Mouse (Mus musculus): ENCODE data around the gene Gtf2h2.

Gene Gtf2h2

GRCm38 (mm10) chr13:100492061-100492787 lies at the start of gene Gtf2h2:
Gene Gtf2h2, minus strand, starts transcription at chr13:100492579.
- in situ Hi-C loops (cut with MboI; ENCODE audit: unreplicated experiment in 2 of 2), result loop anchor here (10.0 to 25.0 kb wide), 5 partner anchors 163 to 380 kb away; partner anchors contain the start of genes Ak6 (in 1 of the 2), Bdp1 (in 1 of the 2), Rad17 (in 1 of the 2) and Serf1 (in 1 of the 2)

DNA sequence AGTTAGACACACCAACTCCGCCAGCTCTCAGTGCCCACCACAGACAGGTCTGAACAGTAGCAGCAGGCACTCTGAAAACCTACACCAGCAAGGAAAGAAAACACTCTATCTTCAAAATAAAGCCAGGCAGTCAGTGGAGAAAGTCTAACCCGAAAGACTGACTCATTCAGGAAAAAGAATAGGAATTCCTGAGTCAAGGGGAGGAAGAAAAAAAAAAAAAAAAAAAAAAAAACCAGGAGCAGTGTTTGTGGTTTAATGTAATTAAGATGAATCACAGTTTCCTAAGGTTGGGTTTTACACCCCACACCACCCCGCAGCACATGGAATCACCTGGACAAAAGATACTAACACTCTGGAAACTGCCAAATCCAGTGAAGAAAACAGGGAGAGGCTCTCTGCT lies 43.8 kb upstream of the Gtf2h2 start:
- in situ Hi-C loops (cut with MboI; ENCODE audit: unreplicated experiment in 2 of 2), result no loop called here

DNA sequence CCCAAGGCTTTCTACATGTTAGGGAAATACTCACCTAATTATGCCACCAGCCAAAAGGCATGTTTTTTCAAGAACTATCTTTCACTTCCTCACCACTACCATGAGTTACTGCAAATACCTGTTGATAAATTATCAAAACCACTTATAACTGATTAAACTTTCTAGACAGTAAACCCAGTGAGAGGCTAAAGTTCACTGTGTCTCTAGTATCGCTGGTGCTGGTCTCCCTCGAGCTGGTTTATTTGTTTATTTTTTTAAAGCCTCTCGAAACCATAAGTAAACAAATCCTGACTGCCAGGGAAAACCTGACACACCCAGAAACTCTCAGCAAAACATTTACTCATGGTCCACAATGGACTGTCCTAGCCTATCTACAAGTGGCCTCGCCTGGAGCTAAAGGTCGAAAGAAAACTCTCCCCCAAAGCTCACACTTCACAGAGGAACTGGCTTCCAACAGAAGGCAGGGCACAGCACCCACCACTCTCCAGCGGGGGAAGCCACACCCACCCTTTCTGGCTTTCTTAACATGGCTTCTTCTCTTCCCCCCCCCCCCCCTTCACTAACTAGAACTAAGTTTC lies 40.5 kb upstream of the Gtf2h2 start:
- in situ Hi-C loops (cut with MboI; ENCODE audit: unreplicated experiment in 2 of 2), result no loop called here

DNA sequence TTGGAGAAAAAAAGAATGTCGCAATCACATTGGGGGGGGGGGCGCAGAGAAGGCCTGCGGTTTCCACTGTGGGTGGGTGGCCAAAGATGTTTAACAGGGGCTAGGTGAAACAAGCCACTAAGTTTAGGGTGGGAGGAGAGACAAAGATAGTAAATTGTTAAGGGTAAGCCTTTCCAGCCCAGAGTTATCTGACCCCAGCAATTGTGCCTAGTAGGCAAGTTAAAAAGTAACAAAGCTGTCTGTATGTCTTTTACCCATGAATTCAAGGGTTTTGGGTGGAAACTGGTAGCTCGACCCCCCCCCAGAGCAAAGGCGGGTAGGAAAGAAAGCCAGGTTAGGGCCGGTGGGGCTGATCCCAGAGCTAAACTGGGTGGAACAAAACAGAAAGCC lies 34.3 kb upstream of the Gtf2h2 start:
- in situ Hi-C loops (cut with MboI; ENCODE audit: unreplicated experiment in 2 of 2), result no loop called here

- in situ Hi-C loops (cut with MboI; ENCODE audit: unreplicated experiment in 2 of 2), result no loop called here
These were observed 33.7 kb upstream of the Gtf2h2 start for GRCm38 (mm10) chr13:100525935-100526648.

DNA sequence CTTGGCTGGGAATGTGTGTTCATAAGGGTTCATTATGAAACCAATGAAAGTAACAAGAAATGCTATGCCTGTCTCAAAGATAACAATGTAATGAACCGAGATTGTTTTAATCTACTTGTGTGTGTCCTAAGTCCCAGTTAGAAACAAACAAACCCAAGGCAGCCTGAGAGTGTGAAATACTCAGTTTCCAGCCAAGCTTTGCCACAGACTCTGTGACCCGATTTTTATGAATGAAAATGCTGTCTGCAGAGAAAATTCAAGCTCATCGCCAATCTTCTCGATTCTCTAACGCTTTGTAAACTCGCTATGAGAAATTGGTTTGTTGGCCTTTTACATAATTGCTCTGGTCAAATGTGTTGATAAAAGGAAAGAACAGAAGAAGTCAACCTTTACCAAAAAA lies 32.5 kb upstream of the Gtf2h2 start:
- in situ Hi-C loops (cut with MboI; ENCODE audit: unreplicated experiment in 2 of 2), result no loop called here

GRCm38 (mm10) chr13:100523698-100524097 lies 31.3 kb upstream of the Gtf2h2 start:
- in situ Hi-C loops (cut with MboI; ENCODE audit: unreplicated experiment in 2 of 2), result no loop called here

DNA sequence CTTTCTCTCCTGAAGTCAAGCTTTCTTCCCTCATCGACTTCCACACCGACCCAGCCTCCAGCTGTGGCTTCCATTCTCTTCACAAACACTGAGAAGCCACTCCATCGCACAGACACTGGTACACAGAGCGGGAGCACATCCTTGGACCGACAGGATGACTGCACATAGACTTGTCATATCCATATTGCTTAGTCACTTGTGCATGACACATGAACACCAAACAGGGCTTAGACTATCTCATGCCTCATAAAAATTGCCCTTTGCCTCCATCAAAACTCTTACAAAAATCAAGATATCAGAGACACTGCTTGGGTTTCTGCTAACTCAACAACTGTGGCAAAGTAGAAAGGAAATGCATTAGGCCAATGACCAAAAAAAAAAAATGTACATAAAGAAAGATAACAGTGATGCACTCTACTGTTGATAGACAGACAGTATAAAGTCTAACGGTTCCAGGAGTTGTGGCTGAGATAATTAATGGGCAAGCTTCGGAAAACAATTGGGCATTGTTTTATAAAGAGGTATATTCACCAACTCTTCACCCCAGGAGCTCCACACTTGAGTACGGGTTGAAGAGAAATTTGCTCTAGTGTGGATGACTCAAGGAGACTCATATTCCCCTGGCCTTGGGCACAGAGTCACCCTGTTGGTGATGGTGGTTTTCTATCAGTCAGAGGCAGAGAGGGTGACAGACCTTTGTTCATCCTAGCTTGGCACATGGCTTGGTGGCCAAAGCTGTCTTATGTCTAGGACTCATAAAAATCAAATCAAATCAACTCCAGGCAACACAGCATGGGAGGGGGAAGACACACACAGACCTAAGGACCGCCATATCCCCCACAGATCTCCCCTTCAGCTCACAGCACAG lies 29.6 kb upstream of the Gtf2h2 start:
- in situ Hi-C loops (cut with MboI; ENCODE audit: unreplicated experiment in 2 of 2), result no loop called here

DNA sequence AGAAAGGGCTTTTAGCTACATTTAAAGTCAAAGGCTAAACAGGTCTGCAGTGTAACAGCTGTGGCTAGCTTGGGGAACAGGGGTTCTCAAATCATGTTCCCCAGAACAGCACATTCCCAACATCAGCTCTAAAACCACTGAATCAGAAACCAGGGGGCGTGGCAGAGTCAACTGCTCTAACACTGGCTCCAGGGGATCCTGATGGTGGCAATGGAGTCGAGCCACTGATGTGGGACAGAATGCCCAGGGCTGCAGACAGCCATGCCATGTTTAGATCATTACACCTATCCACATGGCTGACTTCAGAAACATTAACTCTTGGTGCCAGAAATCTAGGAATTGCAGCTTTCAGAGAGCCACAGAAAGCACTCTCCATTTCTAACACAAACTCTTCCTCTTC lies 26.8 kb upstream of the Gtf2h2 start:
- in situ Hi-C loops (cut with MboI; ENCODE audit: unreplicated experiment in 2 of 2), result no loop called here

GRCm38 (mm10) chr13:100518191-100518590 lies 25.8 kb upstream of the Gtf2h2 start:
- in situ Hi-C loops (cut with MboI; ENCODE audit: unreplicated experiment in 2 of 2), result no loop called here

GRCm38 (mm10) chr13:100517652-100518153 lies 25.3 kb upstream of the Gtf2h2 start:
- in situ Hi-C loops (cut with MboI; ENCODE audit: unreplicated experiment in 2 of 2), result no loop called here

DNA sequence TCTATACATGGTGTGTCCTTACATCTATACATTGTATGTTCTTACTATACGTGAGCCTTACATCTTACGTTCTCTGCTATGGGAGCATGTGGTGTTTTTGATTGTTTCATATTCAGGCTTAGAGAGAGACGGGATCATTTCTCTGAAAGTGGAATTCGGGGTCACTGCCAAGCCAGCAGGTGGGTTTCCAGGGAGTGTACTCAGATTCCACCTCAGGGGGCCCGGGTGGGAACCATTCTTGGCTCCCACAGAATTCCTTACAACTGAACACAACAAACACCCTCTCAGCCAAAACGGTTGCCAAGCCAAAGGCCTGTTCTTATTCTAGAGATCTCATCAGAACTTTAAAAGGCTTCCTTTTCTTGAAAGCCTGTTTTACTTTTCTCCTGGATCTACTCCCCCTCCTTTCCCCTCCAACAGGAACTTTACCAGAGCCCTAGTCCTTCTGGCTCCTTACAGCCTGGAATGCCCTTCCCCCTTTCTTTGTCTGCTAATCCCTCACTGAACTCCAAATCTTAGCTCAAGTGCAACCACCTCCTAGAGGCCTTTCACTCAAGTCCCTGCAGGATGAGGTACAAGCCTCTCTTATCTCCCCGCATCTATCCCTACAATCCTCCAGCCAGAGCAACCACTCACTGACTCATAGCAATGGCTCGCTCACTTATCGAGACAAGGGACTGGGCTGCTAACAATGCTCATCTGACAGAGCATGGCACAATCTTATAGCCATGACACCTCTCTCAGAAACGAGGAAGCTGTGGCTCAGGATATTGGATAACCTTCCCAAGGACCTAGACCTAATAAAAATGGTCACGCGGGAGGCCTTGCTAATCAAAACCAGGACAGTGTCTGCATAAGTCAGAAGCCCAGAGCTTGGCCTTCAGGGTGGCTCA lies 24.1 kb upstream of the Gtf2h2 start:
- in situ Hi-C loops (cut with MboI; ENCODE audit: unreplicated experiment in 2 of 2), result no loop called here

DNA sequence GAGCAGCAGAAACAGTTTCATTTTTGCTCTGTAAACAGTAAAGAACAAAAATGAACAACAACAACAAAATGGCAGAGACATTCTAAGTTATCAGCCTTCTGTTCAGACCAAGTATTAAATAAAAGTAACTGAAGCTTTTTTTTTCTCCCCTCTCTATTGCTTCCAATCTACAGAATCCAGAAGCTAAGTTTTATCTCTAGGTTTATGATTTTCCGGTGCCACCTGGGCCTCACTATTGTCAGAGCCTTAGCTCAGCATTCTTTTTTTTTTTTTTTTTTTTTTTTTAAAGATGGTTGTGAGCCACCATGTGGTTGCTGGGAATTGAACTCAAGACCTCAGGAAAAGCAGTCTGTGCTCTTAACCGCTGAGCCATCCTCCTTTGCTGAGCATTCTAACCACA lies 20.4 kb upstream of the Gtf2h2 start:
- in situ Hi-C loops (cut with MboI; ENCODE audit: unreplicated experiment in 2 of 2), result no loop called here

DNA sequence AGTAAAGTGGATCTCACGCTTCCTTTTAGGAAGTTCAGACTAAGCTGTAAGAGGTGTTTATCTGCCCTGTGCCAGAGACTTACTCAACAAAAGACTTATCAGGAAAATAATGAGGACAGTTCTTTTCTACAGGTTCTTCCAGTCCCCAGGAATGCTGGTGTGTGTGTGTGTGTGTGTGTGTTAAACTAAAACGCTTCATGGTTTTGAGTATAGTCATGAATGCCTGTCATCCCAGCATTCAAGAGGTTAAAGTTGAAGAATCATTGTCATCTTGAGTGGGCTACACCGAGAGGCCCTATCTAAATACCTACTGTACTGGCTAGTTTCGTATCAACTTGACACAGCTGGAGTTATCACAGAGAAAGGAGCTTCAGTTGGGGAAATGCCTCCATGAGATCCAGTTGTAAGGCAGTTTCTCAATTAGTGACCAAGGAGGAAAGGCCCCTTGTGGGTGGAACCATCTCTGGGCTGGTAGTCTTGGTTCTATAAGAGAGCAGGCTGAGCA lies 19.5 kb upstream of the Gtf2h2 start:
- in situ Hi-C loops (cut with MboI; ENCODE audit: unreplicated experiment in 2 of 2), result no loop called here

GRCm38 (mm10) chr13:100511146-100511859 lies 18.9 kb upstream of the Gtf2h2 start:
- in situ Hi-C loops (cut with MboI; ENCODE audit: unreplicated experiment in 2 of 2), result no loop called here

DNA sequence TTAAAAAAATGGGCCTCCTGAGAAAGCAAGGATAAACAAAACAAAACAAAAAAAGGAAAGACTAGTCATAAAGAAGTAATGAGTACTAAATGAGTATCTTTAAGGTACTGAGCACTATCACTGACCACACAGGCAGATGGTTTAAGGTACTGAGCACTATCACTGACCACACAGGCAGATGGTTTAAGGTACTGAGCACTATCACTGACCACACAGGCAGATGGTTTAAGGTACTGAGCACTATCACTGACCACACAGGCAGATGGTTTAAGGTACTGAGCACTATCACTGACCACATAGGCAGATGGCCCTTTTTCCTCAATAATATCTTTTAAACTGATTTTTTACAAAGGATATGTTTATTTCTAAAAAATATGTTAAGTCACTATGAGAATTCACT lies 7.2 kb upstream of the Gtf2h2 start:
- in situ Hi-C loops (cut with MboI; ENCODE audit: unreplicated experiment in 2 of 2), result loop anchor here (10.0 to 25.0 kb wide), 5 partner anchors 155 to 387 kb away; partner anchors contain the start of genes Ak6 (in 1 of the 2), Bdp1 (in 1 of the 2), Rad17 (in 1 of the 2) and Serf1 (in 1 of the 2)

DNA sequence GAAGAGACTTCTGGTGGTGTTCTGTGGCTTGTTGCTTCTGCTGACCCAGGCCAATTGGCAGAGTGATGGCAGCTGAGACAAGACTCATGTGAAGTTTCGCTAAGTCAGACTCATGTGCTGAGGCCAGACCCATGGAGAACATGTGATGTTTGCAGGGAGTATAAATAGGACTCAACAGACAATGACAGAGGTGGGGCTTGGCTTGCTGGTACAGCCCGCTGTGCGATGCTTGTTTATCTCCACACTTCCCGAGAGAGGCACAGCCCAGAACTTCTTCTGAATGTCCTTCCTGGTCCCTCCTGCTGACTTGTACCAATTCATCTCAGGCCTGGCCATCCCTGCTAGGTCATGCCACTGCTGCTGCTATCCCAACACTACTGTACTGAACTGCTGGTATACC lies 3.0 kb upstream of the Gtf2h2 start:
- in situ Hi-C loops (cut with MboI; ENCODE audit: unreplicated experiment in 2 of 2), result loop anchor here (10.0 to 25.0 kb wide), 5 partner anchors 159 to 383 kb away; partner anchors contain the start of genes Ak6 (in 1 of the 2), Bdp1 (in 1 of the 2), Rad17 (in 1 of the 2) and Serf1 (in 1 of the 2)

DNA sequence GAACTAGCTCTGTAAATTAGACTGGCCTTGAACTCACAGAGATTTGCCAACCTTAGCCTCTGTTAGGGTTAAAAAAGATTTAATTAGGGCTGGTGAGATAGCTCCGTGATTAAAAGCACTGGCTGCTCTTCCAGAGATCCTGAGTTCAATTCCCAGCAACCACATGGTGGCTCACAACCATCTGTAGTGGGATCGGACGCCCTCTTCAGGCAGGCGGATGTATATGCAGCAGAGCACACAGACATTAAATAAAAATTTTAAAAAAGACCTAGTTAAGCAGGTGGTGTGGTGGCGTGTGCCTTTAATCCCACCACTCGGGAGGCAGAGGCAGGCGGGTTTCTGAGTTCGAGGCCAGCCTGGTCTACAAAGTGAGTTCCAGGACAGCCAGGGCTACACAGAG lies 2.0 kb upstream of the Gtf2h2 start:
- in situ Hi-C loops (cut with MboI; ENCODE audit: unreplicated experiment in 2 of 2), result loop anchor here (10.0 to 25.0 kb wide), 5 partner anchors 160 to 382 kb away; partner anchors contain the start of genes Ak6 (in 1 of the 2), Bdp1 (in 1 of the 2), Rad17 (in 1 of the 2) and Serf1 (in 1 of the 2)
